Mouse (Mus musculus): ENCODE data around the gene Bscl2.
A peak's percentile ranks its signal among the peaks of the same experiment; 100 is the strongest.
"Not testable (repeated sequence)": the region's sequence is repeated elsewhere in the genome, so short reads cannot be mapped to it uniquely, and the experiment has no call there.

The Bscl2 gene

DNA sequence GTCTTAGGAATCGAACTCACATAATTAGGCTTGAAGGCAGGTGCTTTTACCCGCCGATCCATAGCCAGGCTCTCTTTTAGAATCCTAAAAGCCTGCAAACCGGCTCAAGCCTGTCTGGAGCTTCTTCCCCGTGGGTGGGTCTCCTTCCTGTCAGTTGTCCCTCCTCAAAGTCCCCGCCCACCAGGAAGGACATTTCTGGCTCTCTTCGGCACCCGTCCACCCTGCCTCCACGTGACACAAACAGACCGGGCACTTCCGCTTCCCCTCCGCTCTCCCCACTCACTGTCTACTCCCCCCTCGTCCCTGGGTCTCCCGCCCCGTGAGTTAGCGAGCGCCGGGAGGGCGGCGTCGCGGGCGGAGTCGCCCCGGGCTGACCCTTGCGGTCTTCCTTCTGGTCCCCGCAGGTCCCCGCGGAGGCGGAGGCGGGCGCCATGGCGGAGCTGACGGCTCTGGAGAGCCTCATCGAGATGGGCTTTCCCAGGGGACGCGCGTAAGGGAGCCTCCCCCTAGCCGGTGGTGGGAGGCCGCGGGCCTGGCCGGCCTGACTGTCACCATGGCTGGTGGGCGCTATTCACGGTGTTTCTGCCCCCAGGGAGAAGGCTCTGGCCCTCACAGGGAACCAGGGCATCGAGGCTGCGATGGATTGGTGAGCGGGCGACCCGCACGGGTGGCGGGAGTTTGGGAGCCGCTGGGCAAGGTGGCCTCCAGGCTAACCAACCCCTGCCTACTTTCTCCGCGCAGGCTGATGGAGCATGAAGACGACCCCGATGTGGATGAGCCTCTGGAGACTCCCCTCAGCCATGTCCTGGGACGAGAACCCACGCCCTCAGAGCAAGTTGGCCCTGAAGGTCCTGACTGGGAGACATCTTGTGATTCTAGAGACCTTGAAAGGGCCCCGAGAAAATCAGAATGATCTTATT is 34.3 kb downstream of the Bscl2 start, which contains the start of gene Ubxn1:
Ubxn1 (plus strand) TSS at position 230 of the 920 bp plus-strand sequence.
- DNase-seq (ENCODE audit: low read depth, low spot score) = peak; percentile 92

DNA sequence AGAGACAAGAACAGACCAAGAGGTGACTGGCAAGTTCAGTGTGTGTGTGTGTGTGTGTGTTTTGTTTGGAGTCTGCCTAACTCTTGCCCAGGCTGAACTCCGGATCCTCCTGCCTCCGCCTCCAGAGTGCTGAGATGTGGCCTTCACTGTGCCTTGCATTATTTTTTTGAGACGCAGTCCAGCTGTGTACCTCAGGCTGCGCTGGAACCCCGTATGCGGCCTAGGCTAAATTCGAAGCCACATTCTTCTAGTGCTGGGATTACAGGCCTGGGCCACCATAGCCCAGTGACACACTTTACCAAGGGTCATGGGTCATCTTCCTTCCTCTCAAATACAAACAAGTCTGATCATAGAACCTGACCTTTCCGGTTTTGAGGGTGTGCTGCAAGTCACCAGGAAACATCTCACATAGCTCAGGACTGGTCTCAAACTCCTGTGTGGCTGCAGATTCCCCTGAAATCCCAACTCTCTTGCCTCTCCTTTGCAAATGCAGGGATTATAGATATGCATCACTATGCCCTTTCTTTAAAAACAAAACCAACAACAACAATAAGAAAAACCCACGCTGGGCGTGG is 35.1 kb downstream of the Bscl2 start:
- no peak for DNase-seq (ENCODE audit: low read depth, low spot score)

DNA sequence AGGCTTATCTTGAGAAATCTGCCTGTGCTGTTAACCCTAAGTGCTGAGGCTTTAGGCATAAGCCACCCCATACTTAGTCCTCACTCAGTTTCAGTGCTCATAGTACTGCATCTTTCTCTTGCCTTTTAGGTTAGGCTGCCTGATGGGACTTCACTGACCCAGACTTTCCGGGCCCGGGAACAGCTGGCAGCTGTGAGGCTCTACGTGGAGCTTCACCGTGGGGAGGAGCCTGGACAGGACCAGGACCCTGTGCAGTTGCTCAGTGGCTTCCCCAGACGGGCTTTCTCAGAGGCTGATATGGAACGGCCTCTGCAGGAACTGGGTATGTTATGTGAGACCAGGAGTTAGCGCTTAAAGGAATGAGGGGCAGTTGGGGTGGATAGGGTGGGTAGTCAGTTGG is 37.8 kb downstream of the Bscl2 start:
- no peak for DNase-seq (ENCODE audit: low read depth, low spot score)

DNA sequence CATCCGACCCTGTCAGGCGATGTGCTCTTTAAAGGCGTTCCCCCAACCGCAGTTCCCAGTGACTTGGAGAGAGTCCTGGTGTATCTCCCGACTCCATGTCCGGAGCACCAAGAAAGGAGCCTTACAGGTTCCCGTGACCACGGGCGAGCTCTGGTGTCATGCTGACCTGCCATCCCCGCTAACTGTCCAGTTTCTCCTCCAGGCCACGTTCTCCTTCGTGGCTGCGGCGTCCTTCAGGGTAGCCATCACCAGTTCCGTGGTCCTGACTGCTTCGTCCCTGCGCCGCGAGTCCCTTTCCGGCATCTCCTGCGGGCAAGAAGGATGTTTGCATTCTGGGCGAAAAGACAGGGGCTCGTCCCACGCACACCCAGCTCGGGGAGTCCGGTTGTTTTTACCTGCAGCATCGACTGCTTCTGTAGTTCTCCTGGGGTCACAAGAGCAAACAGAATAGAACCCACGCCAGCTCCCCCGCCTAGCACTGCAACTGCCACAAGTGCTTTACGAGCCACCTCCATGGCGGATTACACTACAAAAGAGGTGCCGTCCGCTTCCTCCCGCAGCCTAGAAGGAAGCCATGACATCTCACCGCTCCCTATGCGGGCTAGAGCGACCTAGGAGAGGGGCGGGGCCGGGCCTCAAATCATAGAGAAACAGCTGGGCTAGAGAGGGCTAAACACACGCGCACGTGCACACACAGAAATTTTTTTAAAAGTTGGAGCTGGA is 43.2 kb downstream of the Bscl2 start, which contains the start of gene Uqcc3:
Uqcc3 (minus strand) TSS at position 613 of the 723 bp plus-strand sequence.
- no peak for DNase-seq (ENCODE audit: low read depth, low spot score)

DNA sequence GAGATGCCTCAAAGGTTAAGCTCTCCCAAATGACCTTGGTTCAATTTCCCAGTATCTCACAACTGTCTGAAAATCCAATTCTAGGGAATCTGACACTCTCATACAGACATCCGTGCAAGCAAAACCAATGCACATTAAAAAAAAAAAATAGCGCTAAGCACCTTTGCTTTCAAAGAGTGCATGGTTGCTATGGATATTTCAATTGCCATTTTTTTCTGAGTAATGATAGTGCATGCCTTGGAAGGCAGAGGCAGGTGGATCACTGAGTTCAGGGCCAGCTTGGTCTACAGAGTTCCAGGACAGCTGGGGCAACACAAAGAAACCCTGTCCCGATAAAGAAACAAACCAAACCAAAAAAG is 43.7 kb downstream of the Bscl2 start:
- no peak for DNase-seq (ENCODE audit: low read depth, low spot score)

DNA sequence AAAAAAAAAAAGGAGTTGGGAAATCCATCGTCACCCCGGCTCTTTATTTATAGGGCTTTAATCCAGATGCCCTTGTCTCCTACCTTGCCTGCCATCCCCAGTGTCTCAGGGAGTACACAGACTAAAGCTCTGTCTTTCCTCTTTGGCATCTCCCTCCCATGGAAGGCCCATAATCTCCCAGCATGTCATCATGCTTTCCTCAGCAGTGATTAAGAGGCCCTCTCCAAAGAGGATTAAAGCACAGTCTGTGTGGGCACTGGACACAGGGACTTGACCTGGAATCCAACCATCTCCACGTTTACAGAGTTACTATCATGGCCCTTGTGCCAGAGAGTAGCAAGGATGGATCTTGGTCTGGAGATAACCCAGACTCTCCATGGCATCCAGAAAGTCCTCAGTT is 46.3 kb downstream of the Bscl2 start, which contains the start of the genes Lbhd1 and Gm49403:
Lbhd1 (plus strand) TSS at position 117 of the 400 bp plus-strand sequence.
Gm49403 (plus strand) TSS at position 315 of the 400 bp plus-strand sequence.
- DNase-seq (ENCODE audit: low read depth, low spot score) = no peak

DNA sequence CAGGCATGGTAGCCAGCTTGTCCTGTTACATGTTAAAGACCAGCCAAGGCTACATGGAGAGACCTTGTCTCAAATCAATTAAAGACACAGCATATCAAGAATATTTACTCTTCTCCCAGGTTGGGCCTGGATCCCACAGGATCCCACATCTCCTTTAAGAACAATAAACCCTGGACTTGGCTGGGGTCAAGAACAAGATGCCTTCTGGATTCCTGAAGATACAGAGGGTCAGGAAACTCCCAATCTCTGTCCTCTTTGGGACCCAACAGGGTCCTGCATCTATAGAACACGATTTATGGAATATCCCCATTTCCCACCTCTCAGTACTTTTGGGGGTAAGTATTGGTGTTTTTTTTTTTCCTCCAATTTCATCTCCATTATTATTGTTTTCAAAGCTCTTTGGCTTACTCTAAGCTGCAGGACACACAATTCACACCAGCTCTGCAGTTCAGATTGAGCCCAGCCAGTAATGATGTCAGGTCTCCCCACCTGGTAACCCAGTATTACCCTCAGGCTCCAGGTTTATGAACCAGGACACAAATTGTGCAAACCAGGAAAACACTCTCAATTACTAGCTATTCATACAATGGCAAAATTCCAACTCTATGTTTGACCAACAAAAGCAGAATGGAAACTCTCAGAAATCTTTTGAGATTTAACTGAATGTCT is 49.8 kb downstream of the Bscl2 start:
- no peak for DNase-seq (ENCODE audit: low read depth, low spot score)

DNA sequence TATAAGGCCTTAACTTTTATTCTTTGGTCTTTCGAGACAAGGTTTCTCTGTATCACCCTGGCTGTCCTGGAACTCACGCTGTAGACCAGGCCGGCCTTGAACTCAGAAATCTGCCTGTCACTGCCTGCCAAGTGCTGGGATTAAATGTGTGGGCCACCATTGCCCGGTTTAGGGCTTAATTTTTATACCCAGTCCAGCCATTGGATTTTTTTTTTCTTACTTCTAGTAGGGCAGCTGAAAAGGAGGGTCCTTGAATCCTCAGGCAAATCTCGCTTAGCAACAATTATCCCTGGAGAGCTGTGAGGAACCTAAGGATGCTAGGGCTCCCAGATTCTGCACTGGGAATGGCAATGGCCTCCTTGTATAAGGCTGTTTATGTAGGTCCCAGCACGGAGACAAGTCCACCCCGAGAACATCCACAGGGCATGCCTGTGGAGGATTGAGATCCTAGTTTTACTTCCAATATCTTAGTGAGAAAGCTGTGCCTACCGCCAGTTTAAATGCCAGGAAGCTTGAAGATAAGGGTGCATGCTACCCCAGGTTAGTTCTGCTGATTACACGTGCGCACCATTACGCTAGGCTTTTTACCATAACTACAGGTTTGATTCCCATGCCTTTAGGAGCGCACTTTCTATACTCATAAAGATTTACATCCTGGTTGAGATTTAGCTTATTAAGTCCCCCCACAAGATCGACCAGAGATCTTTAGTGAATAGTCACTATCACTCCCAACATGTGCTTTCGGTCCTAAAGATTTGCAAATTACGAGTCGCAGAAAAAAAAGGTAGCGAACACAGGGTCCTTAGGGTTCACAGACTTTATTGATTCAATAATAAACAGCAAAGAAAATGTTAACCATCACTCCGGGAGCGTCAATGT is 50.6 kb downstream of the Bscl2 start:
- no peak for DNase-seq (ENCODE audit: low read depth, low spot score)

DNA sequence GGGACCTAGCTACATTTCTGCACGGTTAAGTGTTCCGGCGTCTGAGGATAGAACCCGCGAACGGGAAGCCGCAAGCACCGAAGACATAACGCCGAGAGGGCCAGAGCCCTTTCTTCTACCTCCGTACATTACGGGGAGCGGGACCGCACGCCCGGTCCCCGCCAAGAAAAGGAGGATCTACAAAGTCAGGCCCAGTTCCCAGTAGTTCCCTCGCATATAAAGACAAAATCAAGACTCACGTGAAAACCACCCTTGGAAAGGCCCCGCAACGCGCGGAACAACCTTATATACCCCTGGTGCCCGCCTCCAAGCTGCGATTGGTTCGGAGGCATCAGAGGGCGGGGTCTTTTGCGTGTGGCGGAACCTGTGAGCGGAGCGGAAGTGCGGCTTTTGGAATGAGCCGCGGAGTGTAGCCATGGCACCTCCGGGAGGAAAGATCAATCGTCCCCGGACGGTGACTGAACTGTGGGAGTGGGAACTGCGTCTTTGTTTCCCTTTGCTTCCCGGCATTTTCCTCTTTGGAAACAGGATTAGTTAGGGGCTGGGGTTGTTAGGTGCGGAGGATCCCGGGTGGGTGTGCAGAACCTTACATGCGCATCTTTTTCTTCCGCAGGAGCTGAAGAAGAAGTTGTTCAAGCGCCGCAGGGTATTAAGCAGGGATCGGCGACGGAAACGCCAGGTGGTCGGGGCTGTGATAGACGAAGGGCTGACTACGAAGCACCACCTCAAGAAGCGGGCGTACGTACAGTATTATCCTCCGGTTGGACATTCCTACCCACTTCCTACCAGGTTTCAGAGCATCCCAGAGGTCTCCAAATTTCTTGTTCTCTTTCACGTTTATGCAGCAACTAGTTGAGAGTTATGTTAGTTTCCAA is 51.5 kb downstream of the Bscl2 start, which contains the start of the genes 1810009A15Rik and Gm49416:
1810009A15Rik (plus strand) TSS at position 343 of the 875 bp plus-strand sequence.
Gm49416 (plus strand) TSS at position 416 of the 875 bp plus-strand sequence.
- peak; percentile 91 for DNase-seq (ENCODE audit: low read depth, low spot score)

DNA sequence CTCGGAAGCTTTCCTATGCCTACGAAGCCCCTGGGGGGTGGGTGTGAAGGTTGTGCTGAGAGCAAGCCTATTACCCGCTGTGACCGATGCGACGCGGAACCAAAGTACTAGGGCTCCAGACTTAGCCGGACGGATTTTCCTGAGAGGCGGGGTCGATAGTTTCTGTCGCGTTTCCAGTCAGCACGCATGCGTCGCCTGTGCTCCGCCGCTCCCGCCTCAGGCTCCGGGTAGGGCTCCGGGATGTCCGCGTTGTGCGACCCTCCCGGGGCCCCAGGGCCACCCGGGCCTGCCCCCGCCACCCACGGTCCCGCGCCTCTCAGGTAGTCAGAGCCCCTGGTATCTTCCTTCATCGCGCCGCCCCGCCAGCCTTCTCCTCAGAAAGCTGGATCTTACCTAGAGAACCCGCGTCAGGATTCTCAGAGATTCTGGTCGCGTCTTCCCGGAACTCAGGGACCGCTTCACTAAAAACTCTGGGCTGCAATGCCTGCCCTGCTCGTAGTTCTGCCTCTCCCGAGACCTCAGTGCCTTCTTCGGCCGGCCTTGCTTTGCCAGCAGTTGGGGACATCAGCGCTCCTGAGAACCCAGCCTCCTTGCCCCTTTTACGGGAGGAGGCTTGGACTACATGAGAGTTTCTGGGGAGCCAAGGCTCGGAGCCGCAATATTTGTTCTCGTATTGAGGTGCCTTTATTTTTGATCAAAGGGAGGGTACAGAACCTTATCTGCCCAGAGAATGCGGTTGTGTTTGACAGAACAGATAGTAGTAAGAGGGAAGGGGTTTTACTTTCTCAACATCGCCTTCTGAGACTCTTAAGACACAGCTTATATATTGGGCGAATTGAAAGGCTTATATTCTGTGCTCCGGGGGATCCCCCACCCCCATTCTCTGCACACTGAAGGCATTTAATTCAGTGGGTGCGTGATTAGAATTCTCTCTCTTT is 55.8 kb downstream of the Bscl2 start, which contains the start of gene Ints5:
Ints5 (plus strand) TSS at position 177 of the 938 bp plus-strand sequence.
- DNase-seq (ENCODE audit: low read depth, low spot score) = no peak

DNA sequence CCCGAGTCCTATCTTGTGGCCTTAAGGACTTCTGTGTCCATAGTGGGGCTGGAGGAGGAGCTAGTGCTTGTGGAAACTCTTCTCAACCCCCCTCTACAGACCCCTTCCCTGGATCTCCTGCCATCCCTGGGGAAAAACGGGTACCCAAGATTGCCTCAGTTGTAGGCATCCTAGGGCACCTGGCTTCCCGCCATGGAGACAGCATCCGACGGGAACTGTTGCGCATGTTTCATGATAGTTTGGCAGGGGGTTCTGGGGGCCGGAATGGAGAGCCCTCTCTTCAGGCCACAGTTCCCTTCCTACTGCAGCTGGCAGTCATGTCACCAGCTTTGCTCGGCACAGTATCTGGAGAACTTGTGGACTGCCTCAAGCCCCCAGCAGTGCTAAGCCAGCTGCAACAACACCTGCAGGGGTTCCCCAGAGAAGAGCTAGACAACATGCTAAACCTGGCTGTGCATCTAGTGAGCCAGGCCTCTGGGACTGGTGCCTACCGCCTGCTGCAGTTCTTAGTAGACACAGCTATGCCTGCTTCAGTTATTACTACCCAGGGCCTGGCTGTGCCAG is 58.2 kb downstream of the Bscl2 start:
- DNase-seq (ENCODE audit: low read depth, low spot score) = no peak

DNA sequence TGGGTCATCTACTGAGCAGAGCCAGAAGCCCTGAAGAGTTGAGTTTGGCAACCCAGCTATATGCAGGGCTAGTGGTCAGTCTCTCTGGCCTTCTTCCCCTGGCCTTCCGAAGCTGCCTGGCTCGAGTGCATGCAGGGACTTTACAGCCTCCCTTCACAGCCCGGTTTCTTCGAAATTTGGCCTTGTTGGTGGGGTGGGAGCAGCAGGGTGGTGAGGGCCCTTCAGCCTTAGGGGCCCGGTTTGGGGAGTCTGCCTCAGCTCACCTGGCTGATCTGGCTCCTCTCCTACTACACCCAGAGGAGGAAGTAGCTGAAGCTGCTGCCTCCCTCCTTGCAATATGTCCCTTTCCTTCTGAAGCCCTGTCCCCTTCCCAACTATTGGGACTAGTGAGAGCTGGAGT is 59.0 kb downstream of the Bscl2 start:
- not testable (repeated sequence) for DNase-seq (ENCODE audit: low read depth, low spot score)

DNA sequence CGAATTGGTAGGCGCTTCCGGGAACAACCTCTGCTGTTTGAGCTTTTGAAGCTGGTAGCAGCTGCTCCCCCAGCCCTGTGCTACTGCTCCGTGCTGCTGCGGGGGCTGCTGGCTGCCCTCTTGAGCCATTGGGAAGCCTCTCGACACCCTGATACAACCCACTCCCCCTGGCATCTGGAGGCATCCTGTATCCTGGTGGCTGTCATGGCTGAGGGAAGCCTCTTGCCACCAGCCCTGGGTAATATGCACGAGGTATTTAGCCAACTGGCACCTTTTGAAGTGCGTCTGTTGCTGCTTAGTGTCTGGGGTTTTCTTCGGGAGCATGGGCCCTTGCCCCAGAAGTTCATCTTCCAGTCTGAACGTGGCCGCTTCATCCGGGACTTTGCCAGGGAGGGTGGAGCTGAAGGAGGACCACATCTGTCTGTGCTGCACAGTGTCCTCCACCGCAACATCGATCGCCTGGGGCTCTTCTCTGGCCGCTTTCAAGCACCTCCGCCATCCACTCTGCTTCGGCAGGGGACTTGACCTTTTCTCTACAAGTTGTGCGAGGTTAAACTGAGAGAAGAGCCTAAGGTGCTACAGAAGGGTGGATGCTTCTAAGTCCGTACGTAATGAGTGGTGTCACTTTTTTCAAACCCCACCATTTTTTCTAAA is 60.1 kb downstream of the Bscl2 start:
- DNase-seq (ENCODE audit: low read depth, low spot score) = not testable (repeated sequence)

DNA sequence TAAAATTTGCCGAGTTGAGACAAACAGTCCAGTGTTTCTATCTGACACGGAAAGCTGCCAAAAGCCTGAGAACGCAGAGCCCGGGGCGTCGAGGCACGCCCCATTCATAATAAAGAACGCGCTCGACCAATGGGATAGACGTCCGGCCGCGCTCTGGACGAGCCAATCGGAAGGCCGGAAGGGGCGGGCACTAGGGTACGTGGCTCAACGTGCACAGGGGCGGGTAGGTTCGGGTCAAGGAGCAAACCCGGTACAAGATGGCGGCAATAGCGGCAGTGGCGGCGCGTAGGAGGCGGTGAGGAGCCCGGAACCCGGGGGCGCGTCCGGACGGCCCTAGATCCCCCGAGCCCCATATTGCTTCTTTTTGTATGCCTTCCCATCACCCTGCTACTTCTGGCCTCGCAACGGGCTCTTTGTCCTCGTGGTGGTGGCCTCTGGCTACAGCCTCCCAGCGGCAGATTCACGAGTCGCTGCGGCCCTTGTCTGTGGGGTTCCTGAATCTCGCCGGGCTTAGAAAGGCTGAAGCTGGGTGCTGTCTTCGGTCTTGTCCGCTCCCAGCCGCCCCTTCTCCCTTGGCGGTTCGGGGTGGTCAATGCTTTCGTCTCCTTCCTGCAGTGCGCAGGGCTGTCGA is 60.7 kb downstream of the Bscl2 start, which contains the start of gene Ganab:
Ganab (plus strand) TSS at position 207 of the 631 bp plus-strand sequence.
- peak; percentile 91 for DNase-seq (ENCODE audit: low read depth, low spot score)

Data from WW6 (cell line).